Mouse (Mus musculus): ENCODE measurements around the gene Gstm1.
"Not testable (repeated sequence)": the region's sequence is repeated elsewhere in the genome, so short reads cannot be mapped to it uniquely, and the experiment has no call there.

Gene Gstm1

DNA sequence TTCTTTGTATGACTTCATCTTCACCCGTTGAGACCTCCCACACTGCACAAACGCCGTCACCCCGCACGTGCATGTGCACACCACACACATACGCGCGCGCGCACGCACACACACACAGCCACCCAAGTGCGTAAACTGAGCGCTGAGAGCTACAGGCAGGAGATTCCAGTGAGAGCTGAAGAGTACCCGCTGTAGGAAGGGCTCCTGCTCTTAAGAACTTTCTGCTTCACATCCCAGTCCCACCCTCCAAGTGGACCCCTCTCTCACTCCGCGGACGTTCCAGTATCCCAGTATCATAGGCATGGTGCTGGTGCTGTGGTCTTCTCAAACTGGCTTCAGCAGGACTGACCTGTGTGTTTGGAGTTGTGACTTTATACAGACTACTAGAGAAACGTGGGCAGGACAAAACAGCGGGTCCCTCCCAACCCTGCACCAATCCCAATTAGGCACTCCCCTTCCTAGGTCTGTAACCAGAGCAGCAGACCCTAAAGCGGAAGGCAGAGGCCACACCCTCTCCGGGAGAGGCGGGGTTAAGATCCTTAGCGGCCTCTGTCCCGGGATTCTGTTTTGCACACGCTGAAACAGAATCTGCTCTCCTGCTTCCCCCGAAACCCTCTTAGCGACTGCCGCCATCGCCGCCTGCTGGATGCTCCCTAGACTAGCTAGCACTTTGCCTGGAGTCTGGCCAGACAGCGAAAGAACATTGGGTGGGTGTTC, at the start of gene Gstm1:
TSS of gene Gstm1 (minus strand) at position 501 of the 717 bp plus-strand sequence.
- DNase-seq (ENCODE audit: low spot score in 2 of 2) = peak; percentile 91 to 95

DNA sequence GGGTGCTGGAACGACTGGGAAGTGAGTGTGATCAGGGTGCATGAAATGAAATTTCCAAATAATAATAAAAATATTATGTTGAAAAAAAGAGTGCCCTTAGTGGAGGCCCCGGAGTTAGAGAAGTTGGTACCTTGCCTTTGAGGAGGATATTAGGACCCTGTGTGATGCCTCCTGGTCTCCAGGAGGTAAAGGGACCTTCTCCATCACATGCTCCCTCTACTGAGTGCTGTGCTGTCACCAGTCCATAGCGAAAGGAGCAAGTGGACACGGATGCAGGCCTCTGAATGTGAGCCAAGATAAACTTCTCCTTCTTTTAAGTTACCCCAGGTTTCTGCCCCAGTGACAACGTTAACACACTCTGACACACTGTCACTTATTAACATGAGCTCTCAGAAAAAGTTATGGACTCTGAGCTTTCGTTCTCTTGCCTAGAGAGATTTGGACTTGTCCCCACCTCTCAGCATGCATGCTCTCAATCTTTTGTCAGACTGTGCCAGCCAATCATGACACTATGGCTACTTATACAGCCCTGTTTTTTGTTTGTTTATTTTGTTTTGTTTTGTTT, 49.7 kb upstream of the Gstm1 start:
- no peak for DNase-seq (ENCODE audit: low spot score in 2 of 2)

DNA sequence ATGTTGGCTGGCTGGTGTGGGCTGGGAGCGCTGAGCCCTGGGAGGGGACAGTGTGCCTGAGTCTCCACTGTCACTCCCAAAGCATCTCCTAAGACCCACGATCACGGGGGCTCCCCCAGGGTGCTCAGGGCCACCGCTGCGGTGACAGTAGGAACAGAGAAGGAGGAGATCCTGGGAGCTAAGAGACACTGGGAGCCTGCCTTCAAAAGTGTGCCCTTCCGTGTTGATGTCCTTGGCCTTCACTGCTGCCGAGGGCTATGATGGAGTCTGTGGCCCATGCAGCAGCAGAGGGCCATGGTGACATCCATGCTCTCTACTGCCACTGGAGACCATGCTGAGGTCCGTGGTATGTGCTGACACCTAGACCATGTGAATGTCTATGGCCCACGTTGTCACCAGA, 47.8 kb upstream of the Gstm1 start:
- no peak for DNase-seq (ENCODE audit: low spot score in 2 of 2)

DNA sequence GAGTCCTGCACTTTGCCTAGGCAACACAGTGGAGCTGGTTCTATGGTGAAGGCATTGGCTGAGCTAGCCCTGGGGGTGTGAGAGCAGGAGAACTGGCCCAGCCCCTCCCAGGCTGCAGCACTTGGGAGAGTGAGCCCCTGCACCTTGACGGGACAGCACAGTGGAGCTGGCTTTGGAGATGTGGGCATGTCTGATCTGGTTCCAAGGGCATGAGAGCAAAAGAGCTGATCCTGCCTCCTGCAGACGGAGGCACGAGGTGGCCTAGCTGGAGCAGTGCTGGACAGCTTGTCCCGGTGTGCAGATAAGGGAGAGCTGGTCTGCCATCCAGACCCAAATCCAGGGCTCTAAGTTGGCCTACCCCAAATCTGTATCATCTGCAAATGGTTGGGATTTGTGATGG, 46.9 kb upstream of the Gstm1 start:
- DNase-seq (ENCODE audit: low spot score in 2 of 2) = no peak

DNA sequence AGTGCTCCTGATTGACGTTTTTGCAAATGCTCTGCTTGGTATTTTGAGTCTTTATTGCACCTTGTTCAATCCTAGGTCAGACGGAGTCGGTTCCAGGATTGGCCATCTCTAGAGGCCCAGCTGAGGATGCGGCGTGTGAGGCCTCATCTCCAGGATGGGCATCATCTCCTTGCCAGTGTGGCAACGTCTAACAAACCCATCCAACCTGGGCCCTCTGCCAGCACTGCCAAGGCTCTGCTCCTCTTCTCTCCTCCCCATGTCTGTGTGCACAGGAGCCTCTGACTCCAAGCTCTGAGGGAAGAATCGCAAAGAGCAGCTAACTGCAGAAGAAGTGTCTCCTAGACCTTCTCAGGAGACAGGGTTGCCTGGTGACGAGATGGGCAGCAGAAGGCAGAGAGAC, 44.9 kb upstream of the Gstm1 start:
- DNase-seq (ENCODE audit: low spot score in 2 of 2) = no peak

DNA sequence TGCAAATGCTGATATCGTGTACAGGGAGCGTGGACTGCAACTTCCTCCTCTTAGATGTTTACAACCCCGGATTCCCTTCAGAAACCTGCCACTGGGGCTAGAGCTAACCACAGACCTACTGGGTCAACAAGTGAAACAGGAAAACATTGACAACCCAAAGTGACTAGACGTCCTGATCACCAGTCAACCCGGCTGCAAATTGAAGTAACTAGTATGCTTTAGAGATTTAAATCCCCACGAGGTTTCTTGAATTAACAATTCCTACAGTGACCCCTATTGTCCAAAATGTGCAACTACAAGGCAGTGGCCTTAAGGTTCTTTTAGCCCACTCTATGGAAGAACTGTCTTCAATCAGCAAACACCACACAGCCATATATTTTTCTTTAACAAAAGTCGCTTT, 43.6 kb upstream of the Gstm1 start:
- DNase-seq (ENCODE audit: low spot score in 2 of 2) = peak in 1 of 2 experiments; percentile 66

DNA sequence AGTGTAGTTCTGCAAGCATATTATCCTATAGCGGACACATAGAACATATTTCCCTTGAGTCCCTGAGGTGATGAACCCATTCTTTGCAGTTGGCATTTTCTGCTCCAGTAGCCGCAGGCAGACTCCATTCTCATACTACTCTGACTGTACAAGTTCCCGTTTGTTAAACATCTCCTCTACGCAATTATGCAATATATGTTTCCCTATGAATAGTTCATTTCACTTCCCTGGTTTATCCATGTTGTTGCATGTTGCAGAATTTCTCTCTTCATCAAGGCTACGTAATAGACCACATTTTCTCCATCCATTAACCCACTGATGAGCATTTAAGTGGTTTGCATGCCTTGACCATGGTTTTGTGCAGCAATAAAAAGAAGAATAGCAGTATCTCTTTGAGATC, 32.7 kb upstream of the Gstm1 start:
- no peak for DNase-seq (ENCODE audit: low spot score in 2 of 2)

DNA sequence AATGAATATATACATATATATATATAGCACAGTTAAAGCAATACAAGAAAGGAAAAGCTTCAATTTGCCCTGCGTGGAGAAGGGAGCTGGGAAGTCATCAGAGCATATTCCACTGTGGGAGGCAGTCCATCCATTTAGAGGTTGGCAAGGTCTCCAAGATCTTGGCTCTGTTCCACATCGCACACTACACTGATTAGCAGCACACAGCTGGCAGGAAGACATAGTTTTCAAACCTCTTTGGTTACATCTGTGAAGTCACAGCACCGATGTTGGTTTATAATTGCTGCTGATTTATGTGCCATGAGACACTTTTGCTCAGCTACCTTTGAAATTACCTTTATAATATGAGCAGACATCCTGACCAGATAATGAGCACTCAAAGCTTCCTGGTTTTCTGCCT, 30.5 kb upstream of the Gstm1 start:
- DNase-seq (ENCODE audit: low spot score in 2 of 2) = no peak

DNA sequence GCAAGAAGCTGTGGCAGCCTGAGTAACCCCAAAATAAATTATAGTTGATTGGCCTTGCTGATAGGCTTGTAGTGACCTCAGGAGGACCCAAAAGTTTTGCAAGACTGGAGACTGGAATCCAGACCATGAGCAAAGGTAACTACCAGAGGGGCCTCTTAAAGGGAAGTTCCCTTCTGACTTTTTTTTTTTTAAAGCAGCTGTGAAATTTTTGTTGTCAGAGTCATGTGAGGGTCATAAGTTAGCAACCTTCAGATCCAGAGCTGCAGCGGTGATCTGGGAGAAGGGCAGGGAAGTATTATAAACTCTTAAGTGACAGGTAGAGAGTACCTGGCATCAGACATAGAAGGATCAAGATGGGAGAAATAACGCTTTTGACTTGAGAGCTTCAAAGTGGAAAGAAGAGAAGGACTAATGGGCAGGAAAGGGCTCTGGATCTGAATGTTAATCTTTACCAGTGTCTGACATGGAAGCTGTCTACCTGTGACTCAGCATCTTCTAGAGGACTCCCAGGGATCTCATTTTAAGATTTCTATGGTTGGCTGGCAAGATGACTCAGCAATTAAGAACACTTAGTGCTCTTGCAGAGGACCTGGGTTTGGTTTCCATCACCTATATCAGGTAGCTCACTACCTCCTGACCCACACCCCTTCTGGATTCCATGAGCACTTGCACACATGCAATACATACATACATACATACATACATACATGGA, 29.3 kb upstream of the Gstm1 start:
- no peak for DNase-seq (ENCODE audit: low spot score in 2 of 2)

DNA sequence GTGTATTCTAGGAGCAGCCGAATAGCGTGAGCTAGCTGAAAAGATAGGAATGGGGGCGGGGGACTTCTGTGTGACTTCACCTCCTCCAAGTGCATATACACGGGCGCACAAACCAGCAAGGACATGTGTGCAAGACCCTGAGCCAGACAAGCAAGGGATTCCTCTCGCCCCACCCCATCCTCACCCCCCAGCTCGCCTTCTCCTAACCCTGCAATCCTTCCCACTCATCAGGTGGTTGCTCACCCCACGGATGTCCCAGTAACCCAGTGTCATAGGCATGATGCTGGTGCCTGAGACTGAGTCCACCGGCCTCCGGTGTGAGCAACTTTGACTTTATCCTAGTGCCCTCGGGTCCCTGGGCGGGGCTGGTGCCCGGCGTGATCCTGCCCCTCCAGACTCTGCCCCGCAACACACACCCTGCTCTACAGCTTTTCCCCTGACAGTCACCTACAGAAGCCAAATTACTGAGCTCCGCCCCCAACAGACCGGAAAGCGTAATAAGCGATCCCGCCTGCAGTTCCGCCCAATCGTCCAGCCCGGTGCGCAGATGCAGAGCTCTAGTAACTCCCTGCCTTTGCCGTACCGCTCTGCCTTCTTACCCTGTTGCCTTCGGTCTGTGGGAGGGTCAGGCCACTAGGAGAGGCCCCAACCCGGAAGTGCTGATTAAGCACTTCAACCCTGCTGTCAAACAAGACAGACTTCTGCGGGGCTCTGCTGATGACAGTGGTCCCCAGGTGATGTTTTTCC, 26.8 kb upstream of the Gstm1 start, which contains the start of gene Gstm4:
TSS of gene Gstm4 (minus strand) at position 501 of the 747 bp plus-strand sequence.
- DNase-seq (ENCODE audit: low spot score in 2 of 2) = peak; percentile 89

DNA sequence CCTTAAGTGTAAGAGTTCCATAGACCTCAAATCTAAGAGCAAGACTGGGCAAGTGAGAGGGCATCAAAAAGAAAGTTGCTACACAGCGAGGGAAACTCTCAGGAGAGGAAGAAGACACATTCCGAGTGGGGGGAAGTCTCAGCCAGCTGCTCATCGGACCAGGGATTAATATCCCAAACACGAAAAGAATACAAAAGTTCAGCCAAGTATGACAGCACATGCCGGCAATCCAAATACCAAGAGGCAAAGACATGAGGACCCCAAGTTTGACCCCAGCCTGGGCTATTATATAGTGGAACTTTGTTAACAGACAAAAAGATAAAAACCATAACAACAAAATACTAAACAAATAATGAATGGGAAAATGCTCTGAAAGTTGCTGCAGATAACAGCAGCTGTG, 15.4 kb upstream of the Gstm1 start:
- no peak for DNase-seq (ENCODE audit: low spot score in 2 of 2)

DNA sequence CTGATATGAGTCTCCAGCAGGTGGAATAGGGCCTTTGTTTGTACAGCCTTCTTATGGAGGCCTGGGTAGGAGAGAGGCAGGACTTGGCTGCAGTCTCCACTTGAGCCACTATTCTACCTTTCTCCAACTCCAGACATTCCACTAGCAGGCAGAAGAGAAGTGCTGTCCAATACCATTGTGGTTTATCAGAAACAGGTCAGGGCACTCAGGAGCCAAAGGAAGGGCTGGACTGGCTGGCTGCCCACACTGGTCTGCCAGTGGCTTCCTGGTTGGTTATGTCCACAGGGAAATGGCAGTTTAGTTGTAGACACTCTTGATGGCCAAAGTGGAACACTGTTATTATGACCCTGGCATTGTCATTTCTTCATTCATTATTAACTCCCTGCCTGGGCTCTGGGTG, 14.3 kb upstream of the Gstm1 start:
- no peak for DNase-seq (ENCODE audit: low spot score in 2 of 2)

DNA sequence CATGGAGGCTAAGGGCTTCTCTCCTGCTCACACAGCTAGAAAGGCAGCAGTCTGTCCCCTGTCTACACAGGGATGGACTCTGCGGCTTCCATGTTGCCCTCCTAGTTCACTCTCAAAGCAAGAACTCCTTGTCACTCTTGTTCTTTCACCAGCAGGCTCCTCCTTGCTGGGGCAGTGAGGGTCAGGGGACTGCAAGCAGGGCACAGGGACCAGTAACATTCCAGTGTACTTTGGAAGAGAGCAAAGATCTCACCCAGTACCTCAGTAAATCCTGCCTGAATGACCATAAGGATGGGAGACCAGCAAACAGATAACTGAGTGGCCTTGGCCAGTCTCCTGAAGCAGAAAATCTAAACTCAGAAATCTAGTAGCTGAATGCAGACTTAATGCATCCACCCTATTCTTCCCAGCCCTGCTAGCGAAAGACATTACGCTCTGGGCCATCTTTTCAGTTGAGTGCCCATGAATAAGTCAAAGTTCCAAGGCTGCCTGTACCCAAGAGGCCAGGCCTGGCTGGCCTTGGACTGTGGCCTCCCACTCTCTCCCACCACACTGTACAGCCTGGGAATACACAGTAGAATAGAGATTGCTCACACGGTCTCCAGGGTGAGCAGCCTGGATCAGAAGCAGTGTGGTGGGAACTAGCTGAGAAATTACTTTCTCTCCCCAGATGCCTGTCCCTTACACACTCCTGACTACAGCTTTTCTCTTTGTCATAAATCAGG, 11.0 kb upstream of the Gstm1 start:
- DNase-seq (ENCODE audit: low spot score in 2 of 2) = no peak

DNA sequence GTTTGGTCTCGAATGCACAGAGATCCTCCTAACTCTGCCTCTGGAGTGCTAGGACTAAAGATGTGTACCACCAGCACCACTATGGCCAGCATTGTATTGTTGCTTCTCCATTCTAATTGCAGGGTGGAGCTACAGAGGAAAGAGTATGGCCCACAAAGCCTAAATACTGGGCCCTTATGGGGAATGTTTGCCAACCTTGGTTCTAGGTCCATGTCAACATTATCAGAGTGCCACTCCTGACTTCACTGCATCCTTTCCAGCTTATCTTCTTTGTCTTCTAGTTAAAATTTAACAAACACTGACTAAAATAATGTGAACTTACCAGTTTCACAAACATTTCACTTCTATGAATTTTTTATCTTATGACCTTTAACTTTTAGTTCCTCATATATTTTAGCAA, 8.8 kb upstream of the Gstm1 start:
- DNase-seq (ENCODE audit: low spot score in 2 of 2) = no peak

DNA sequence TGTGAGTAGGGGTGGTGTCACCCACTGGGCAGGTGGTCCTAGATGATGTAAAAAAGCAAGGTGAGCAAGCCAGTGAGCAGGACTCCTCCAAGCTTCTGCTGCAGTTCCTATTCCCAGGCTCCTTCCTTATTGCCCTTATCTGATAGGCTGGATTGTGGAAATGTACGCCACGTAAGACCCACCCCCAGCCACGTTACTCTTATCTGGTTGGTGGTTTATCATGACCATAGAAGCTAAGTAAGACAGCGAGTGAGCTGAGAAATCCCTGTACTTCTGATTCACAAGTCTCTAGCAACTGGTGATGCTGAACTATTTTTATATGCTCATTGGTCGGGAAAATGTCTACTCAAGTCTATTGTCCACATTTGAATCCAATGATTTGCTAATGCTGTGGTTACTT, 8.3 kb upstream of the Gstm1 start:
- DNase-seq (ENCODE audit: low spot score in 2 of 2) = no peak

DNA sequence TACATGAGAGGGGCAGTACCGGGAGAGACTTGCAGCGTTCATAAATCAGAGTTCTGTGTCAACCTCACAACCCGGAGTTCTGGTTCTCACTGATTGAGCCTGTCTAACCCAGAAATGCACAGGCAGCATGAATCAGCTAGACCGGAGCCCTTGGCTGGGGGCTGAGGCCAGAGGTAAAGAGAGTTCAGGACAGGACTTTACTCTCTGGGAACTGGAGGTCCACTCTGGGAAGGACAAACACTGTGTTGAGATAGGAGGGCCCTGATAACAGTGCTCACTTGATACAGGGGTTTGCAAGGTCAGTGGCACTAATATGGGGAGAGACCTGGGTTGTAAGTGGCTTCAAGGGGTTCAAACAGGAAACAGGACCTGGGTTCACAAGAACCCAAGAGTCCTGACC, 7.5 kb upstream of the Gstm1 start:
- DNase-seq (ENCODE audit: low spot score in 2 of 2) = no peak

DNA sequence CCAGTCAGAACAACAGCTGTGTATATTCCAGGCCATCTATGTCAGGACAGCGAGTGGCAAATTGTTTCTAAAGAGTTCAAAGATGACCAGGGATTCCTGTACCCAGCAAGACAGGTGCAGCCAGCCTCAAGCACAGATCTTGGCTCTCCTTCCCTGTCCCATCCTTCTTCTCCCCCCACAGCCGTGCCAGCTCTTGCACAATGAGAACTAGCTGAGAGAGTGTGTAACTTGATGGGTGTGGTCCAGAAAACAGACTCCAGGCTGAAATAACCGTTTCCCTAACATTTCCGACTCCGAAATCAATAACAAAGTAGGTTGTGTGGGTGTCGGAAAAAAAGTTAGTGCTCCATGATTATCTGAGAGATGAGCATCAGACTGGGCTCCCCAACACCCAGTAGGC, 4.9 kb upstream of the Gstm1 start:
- no peak for DNase-seq (ENCODE audit: low spot score in 2 of 2)

DNA sequence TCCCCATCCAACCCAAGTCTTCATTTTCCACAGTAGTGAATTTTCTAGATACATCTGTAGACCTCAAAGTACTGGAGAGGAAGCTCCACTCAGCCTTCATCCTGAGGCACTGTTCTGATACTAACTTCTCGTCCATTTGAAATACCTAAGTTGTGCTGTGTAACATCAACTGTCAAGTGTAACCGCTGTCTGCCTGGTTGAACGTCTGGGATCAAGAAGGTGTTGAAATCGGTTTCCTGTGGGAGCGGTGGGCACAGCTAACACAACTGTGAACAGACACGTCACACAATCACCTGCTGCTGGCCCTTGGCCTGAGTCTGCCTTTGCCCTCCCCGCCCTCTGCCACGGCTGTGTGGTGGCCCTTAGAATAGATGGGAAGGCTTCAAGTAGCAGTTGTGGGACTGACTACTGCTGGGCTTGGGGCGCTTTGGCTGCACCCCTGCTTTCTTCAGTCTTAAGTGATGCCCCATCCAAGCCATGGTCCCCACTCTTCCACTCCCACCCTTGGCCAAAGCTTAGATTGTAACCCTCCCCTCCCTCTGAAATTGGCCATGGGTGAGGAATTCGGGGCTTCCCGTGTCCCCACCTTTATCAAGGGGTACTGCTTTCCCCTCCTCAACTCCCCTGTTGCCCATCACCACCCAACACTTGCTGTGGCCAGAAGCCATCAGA, 2.7 kb upstream of the Gstm1 start:
- not testable (repeated sequence) for DNase-seq (ENCODE audit: low spot score in 2 of 2)

DNA sequence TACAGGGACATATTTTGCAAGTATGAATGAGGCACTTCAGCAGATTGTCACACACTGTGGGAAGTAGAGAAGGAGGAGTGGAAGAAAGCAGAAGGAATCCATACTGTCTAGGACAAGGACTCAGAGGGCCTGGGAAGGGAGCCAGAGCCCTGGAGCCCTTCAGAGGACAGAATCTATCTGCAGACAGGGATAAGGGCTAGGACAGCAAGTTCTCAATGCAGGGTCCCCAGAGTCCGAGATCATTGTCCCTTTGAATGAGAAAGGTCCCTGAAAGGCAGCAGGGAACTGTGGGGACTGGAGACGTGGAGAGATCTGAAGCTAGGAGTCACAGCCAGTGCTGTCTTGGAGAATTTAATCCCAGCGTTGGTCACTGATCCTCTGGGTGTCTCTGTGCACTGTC, 1.5 kb upstream of the Gstm1 start:
- DNase-seq (ENCODE audit: low spot score in 2 of 2) = not testable (repeated sequence)

DNA sequence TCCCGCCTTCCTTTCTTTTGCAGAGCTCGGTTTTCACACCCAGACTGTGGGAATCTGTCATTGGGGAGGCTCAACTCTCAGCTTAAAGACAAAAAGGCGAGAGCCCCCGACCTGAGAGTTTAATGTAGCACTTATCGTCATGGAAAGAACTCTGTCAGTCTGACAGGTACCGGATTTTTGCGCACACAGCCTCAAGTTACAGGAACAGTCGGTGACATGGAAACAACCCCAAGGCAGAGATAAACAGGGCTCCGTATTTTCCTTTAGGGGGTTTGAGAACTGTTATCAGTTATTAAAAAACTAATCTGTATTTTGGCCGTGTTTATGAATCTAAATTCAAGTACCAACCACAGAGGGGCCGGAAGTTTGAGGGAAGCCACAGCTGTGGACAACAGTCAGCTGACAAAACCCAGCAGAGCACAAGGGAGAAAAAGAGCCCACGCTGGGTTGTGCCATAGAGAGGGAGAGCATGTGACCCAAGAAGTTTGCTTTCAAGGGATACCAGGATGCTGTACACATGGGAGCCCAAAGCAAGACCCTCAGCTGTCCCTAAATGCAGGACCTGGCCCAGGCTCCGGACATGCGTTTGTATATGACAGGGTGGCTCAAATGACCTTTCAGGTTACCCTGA, 532 bp upstream of the Gstm1 start:
- no peak for DNase-seq (ENCODE audit: low spot score in 2 of 2)

DNA sequence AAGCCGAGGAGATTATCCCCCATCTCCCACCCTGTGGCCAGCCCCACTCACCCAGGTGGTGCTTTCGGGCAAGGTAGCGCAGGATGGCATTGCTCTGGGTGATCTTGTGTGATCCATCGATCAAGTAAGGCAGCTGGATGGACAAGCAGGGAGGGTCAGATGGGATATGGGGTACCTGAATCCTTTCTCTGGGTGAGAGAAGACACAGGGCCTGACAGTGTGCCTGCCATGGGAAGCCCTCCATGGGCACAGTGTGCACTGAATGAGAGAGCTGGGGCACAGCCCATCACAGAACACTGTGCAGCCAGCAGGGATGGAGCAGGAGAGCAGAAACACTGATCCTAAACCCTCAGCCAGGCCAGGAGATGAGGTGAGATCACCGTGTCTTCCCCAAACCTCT, 1.3 kb downstream of the Gstm1 start:
- not testable (repeated sequence) for DNase-seq (ENCODE audit: low spot score in 2 of 2)
